Mouse (Mus musculus): ENCODE data around the gene Dcst2.

GRCm38 (mm10) chr3:89346815-89347540 lies 14.8 kb upstream of the Dcst2 start:
- no peak for TF ChIP-seq CTCF (conservative IDR thresholded peaks at IDR 0.05; ENCODE audit: low read length)
- TF ChIP-seq POU5F1 (IDR thresholded peaks at IDR 0.05; ENCODE audit: borderline replicate concordance, low read length), result no peak

All from E14TG2a.4 (cell line).